Mouse (Mus musculus) heart, adult 8-10 months (tissue): ENCODE measurements at regions not wholly inside any gene's neighbourhood (a gene's known extent, or its start where the extent isn't known, plus 50 kb on each side); places are given as distances from the start of the nearest gene placed in this dataset.

Source experiments
- DNase-seq: peaks from one replicate; pipeline ENCODE4 v3.0.0; 2022; ENCODE audit warnings: low spot score

- no peak for DNase-seq
Measured at GRCm38 (mm10) chr14:58967975-58968374, 174.7 kb downstream of the 1700129C05Rik start.

GRCm38 (mm10) chr14:58967163-58967562, 175.5 kb downstream of the 1700129C05Rik start:
- DNase-seq: no peak

DNA sequence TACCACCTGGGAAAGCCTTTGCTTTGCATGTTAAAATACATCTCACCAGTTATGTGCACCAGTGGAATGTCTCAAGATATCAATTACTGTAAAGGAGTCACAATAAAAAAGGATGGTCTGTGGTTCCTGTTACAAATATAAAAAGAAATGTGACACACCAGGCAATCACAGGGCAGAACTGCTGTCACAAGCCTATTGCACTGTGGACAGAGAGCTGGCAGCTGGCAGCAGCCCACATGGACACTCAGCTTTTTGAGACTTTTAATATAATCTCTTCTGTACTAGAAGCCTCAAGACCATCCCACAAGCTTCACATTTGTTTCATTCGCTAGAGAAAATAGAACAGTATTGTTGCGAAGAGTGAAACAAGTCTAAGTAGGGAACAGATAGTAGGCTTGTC, 197.7 kb downstream of the 1700129C05Rik start:
- no peak for DNase-seq

DNA sequence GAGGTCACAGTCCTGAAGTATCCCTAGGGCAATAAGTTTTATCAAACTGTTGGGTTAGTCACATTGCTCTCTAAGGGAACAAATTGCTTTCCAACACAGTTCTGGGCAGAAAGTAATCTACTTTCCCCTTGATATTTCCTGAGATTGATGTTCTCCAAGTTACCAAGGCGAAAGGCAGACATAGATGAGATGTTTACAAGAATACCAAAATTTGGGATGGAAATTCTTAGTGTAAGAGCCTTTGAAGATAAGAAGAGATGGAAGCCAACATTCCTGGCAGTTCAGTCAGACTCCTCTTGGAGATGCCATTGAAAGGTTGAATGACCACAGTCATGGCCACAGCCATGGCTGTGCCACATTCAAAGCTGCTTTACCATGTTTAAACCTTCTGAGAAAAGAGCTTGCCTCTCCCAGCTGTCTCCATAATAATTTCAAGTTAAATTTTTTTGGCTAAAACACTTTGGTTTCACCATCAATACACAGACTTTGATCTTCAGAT, 199.4 kb downstream of the 1700129C05Rik start:
- DNase-seq: peak; percentile 15

DNA sequence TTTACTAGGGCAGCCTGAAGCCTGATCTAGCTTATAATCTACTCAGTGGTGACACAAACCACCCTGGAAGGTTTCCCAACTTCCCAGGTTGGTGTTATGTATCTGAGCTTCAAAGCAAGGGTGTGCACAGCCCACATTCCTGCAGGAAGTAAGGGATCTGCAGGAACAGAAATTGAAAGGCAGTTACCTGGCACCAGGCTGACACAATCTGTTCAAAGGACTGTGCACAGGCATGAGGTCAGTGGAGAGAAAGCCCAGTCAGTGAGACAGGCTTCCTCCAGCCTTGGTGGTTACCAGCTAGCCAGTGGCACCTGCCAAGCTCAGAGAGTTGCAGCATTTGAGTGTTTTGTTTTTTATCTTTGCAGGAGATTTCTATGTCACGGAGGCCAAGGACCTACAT, 203.6 kb downstream of the 1700129C05Rik start:
- no peak for DNase-seq

GRCm38 (mm10) chr14:58938601-58938970, 204.1 kb downstream of the 1700129C05Rik start:
- no peak for DNase-seq

- no peak for DNase-seq
Measured at GRCm38 (mm10) chr14:58937791-58938600, 204.7 kb downstream of the 1700129C05Rik start.

DNA sequence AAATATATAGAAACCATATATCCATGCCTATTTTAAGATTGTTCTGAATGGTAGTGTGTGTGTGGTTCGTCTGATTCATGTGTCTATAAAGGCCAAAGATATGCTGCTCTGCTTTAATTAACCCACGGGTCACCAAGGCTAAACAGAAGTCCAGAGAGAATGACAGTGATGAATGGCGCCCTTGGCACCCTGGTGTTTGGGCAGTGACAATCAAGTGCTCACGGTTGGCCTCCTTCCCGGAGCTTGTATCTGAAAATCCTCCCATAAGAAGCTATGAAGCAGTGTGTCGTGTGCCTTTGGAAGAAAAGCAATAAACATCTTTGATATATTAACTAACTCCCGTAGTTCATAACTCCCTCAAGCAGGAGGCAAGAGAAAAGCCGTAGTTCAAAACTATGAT, 205.4 kb downstream of the 1700129C05Rik start:
- no peak for DNase-seq

DNA sequence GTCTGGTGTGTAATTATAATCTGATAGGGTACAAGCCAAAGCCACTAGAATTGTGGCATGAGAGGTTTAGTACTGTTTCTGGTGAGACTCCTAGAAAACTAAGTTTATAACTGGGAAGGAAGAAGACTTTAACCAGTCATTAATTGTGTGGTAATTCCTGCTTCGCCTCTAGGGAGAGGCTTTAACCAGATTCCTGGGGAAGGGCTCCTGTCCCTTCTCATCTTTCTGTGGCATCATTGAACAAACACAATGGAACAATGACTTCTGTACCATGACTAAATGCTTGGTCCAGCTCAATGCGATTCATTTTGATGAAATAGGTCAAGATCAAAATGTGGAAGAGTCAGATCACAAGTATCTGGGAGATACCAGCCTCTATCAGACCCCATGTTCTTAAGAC, 206.6 kb downstream of the 1700129C05Rik start:
- no peak for DNase-seq

DNA sequence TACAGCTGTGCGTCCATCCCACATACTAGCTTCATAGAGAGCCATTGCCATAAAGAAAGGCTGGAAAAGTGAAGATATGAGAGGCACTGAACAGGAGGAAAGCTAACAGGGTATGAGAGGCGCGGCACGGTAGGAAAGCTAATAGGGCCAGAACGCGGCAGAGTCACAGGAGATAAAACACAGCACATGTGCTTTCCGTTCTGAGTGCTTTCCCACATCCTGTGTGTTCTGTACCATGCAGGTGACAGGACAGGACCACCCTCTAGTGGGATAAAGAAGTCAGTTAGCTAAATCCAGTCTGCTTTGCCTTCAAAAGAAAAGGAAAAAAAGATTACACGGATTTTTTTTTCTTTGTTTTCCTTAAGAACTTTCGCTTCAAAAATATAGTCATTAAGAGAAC, 224.8 kb downstream of the 1700129C05Rik start:
- no peak for DNase-seq

DNA sequence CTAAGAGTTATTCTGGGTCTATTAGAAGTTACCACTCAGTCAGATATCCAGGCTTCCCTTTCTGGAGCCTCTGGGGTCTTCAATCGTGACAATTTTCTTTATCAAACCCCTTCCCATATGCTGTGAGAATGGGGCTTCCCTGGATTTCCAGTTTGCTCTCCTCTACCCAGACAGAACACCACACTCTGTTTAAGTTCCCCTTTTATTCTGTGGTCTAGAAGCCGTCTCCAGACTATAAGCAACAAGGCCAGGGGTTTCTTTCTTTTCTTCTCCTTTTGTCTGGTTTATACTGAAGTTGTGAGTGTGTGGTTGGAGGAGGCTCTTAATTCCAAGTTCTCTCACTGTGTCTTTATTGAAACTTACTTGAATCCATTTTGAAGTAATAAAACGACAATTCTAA, 225.5 kb downstream of the 1700129C05Rik start:
- DNase-seq: no peak

- no peak for DNase-seq
Measured at GRCm38 (mm10) chr14:58914937-58915336, 227.8 kb downstream of the 1700129C05Rik start.

GRCm38 (mm10) chr14:58910846-58911245, 231.8 kb downstream of the 1700129C05Rik start:
- DNase-seq: no peak

GRCm38 (mm10) chr14:58907932-58908331, 234.8 kb downstream of the 1700129C05Rik start:
- DNase-seq: no peak

- no peak for DNase-seq
Measured at GRCm38 (mm10) chr14:58907359-58907758, 235.3 kb downstream of the 1700129C05Rik start.

- DNase-seq: no peak
Measured at GRCm38 (mm10) chr14:58906631-58907030, 236.1 kb downstream of the 1700129C05Rik start.

- DNase-seq: no peak
Measured at GRCm38 (mm10) chr14:58868176-58868949, 274.3 kb downstream of the 1700129C05Rik start.

DNA sequence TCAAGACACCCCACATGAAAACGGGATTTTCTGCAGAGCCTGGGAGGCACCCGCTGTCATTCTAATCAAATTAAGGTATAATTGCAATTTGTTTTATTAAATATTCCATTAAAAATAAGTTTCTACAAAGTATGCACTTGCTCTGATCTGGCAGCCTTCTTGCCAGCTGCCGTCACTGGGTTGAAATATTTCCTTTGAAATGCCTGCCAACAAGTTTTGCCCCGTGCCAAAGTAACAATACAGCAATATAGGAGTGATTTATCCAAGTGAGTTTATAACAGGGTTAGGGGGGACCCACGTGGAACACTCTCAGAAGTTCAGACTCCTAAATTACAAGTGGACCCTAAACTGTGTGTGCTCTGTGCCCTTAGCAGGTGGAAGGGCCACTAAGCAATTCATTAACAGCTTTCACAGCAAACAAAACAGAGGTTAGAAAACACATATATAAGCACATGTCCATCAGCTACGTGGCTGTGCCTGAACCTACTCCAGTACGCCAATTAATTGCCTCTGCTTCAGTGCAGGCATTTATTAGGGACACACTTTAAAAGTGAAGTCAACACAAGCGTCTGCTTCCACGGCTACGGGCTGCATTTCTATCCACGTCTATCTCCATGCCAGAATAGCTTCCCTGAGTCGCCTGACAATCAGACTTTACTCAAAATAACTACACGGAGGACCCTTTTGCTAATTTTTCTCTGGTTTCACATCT, 275.1 kb downstream of the 1700129C05Rik start:
- no peak for DNase-seq

- DNase-seq: no peak
Measured at GRCm38 (mm10) chr14:58854871-58855270, 287.8 kb downstream of the 1700129C05Rik start.

DNA sequence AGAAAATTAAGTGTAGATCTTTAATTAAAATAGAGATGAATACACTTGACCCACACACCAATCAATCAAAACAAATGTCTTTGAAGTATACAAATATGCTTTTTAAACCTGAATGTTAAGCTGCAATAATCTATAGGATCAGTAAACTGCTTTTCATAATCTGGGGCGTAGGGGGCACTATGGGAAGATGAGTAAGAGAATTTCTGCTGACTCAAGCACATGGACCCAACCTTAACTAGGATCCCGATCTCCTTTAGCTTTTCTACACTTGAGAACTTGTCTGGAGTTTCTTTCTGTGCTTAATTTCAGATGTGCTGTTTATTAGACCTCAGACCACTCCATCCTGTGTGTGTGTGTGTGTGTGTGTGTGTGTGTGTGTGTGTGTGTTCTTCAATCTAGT, 298.1 kb downstream of the 1700129C05Rik start:
- DNase-seq: no peak

DNA sequence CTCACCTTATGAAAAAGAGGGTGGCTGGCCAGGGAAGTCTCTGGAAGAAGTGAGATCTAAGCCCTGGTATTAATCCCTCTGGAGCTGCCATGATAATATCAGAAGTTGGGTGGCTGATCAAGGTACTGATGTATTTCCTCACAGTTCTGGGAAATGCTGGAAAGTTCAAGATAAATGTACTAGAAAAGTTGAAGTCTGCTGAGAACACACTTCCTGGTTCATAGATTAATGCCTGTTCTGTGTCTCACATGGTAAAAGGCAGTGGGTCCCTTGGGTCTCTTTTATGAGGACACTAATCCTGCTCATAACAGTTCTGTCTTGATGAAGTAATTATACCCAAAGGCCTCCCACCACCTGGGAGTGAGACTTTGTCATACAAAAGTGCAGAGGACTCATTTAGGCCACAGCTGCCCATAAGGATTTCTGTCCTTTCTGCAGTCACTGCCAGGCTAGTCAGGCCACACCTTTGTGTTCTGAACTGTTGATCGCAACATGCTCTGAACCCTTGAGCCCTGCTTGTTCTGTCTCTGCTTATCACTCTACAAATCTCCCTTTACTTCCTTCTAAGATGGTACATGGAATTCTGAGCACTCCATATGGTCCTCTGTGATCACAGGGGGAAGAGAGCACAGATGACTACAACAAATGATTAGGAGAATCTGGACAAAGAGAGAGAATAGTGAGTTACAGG, 300.4 kb downstream of the 1700129C05Rik start:
- DNase-seq: no peak

DNA sequence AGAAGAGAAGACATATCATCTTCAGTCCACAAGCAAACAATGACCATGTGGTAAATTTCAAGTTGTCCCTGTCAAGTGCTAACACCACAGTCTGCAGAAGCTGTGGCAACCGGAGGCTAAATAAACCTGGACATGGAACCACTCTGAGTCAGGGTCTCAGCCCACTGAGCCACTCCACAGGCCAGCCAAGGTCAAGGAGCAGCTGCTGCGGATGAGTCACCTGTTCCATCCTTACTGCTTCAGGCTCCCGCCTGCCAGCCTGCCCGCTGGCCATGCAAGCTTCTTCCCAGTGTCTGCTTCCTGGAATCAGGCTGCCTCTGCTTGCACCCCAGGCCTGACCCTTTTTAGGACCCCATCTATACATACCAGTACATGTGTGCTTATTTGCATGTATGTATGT, 319.8 kb downstream of the 1700129C05Rik start:
- no peak for DNase-seq
